Mouse (Mus musculus): ENCODE results near the gene Tmtc2.
A peak's percentile ranks its signal among the peaks of the same experiment; 100 is the strongest.

Tmtc2 gene

GRCm38 (mm10) chr10:105544004-105545003, 29.9 kb downstream of the Tmtc2 start:
- DNase-seq: no peak

GRCm38 (mm10) chr10:105542081-105542480, 32.2 kb downstream of the Tmtc2 start:
- DNase-seq: no peak

GRCm38 (mm10) chr10:105539697-105540096, 34.6 kb downstream of the Tmtc2 start:
- no peak for DNase-seq

- DNase-seq: no peak
Observed at GRCm38 (mm10) chr10:105536910-105537309, 37.3 kb downstream of the Tmtc2 start.

- DNase-seq: no peak
Observed at GRCm38 (mm10) chr10:105535848-105536247, 38.4 kb downstream of the Tmtc2 start.

- DNase-seq: no peak
Observed at GRCm38 (mm10) chr10:105532747-105533146, 41.5 kb downstream of the Tmtc2 start.

GRCm38 (mm10) chr10:105532019-105532525, 42.2 kb downstream of the Tmtc2 start:
- DNase-seq: no peak

GRCm38 (mm10) chr10:105531080-105531894, 43.0 kb downstream of the Tmtc2 start:
- no peak for DNase-seq

- no peak for DNase-seq
Observed at GRCm38 (mm10) chr10:105523405-105524088, 50.7 kb downstream of the Tmtc2 start.

- DNase-seq: no peak
Observed at GRCm38 (mm10) chr10:105522431-105522830, 51.8 kb downstream of the Tmtc2 start.

GRCm38 (mm10) chr10:105519154-105519806, 55.0 kb downstream of the Tmtc2 start:
- no peak for DNase-seq

GRCm38 (mm10) chr10:105518144-105518543, 56.1 kb downstream of the Tmtc2 start:
- no peak for DNase-seq

GRCm38 (mm10) chr10:105513777-105514322, 60.4 kb downstream of the Tmtc2 start:
- no peak for DNase-seq

- no peak for DNase-seq
Observed at GRCm38 (mm10) chr10:105509896-105510272, 64.4 kb downstream of the Tmtc2 start.

- DNase-seq: peak; percentile 70
Observed at GRCm38 (mm10) chr10:105509146-105509895, 64.9 kb downstream of the Tmtc2 start.

- DNase-seq: no peak
Observed at GRCm38 (mm10) chr10:105507982-105508786, 66.1 kb downstream of the Tmtc2 start.

GRCm38 (mm10) chr10:105506046-105506445, 68.2 kb downstream of the Tmtc2 start:
- DNase-seq: peak; percentile 86

- DNase-seq: no peak
Observed at GRCm38 (mm10) chr10:105504472-105504871, 69.8 kb downstream of the Tmtc2 start.

GRCm38 (mm10) chr10:105501736-105502135, 72.5 kb downstream of the Tmtc2 start:
- DNase-seq: no peak

- no peak for DNase-seq
Observed at GRCm38 (mm10) chr10:105500482-105500881, 73.8 kb downstream of the Tmtc2 start.

Data from cerebellum, adult 9-10 months (tissue).